31 mouse cellular contexts compared by ENCODE assay signal in genomic region chr11:103534973-103535372, GRCm38 (mm10). TPM values are rescaled to one million over a fixed set of nuclear protein-coding genes. Genes with fewer than 3 reads are reported as not detected.
"Had no signal": no experiment of that assay in that cellular context is flagged by ENCODE, and none has a peak within 500 bp of the region (broad histone marks: within the 10 kb centered on the region; RNA-seq: fewer than 3 reads in every experiment).

No protein-coding gene starts in this region.

RNA-seq across cellular contexts. Expression of gene Lrrc37a, which starts 30.6 kb away (rescaled TPM):
- polyA plus RNA-seq: limb, embryonic 10.5 days; limb, embryonic 11.5 days; limb, embryonic 12.5 days; limb, embryonic 13.5 days; limb, embryonic 14.5 days; limb, embryonic 15.5 days; liver, adult 2 months; liver, embryonic 11.5 days; liver, embryonic 12.5 days; liver, embryonic 13.5 days; liver, embryonic 14.5 days; liver, embryonic 15.5 days; liver, embryonic 16.5 days; liver, postnatal 0 days; lung, adult 2 months; lung, embryonic 14.5 days; lung, embryonic 15.5 days; lung, embryonic 16.5 days; lung, postnatal 0 days; macrophage; midbrain, embryonic 10.5 days; midbrain, embryonic 11.5 days; midbrain, embryonic 12.5 days; midbrain, embryonic 13.5 days; midbrain, embryonic 14.5 days; midbrain, embryonic 15.5 days; midbrain, embryonic 16.5 days; midbrain, postnatal 0 days; myocyte; neural tube, embryonic 11.5 days; neural tube, embryonic 12.5 days had no signal
